Mouse (Mus musculus): ENCODE measurements around the gene Hilpda. TPM values are rescaled to one million over a fixed set of nuclear protein-coding genes. Genes with fewer than 3 reads are reported as not detected.

Hilpda gene
- total and polyA plus RNA-seq, 2 experiments from 2014 or later = 21.2 to 24.2 TPM

DNA sequence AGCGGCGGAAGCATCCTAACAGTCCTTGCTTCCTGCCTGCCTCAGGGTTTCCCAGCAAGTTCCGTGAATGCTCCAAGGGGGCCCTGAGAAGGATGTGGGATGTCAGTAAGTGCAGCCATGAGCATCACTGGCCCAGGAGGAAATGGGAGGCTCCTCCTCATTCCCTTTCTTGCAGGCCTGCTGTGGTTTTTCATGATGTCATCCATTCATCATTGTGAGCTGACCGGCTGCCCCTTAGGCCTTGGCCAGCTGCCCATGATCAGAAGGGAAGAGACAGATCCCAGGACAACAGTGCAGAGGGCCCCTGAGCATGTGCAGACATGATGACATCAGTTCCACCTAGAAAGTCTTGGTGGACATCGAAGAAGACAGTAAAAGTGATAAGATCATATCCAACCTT is 46.6 kb downstream of the Hilpda start, which contains the start of gene Fam71f1:
TSS of gene Fam71f1 (plus strand) at position 262 of the 400 bp plus-strand sequence.
- Histone ChIP-seq H3K9ac (replicated peaks; ENCODE audit: low read length, poor library complexity, severe bottlenecking) (no peak within 1 kb of the TSS), H3K4me2 (ENCODE audit: low read depth, low read length, poor library complexity, severe bottlenecking) (no peak within 1 kb of the TSS)
- no peak for DNase-seq (ENCODE audit: low spot score)

DNA sequence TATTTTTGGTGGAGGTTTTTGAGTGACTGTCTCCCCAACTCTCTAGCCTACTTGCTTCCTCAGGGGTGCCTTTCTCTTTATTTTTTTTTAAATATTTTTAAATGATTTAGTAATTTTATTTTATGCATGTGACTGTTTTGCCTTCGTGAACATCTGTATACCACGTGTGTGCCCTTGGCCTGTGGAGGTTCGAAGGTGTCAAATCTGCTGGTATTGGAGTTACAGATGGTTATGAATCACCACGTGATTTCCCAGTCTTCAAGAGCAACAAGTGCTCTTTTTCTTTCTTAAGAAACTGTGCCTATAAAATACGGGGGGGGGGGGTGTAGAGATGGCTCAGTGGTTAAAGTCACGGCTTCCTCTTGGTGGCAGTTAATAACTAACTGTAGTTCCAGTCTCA is 49.3 kb downstream of the Hilpda start:
- no peaks in the 10 kb centered on the region for H3K36me3 ChIP-seq (ENCODE audit: insufficient read depth, low read length)
- no peaks in the 10 kb centered on the region for H3K4me1 ChIP-seq (ENCODE audit: insufficient read depth, low read length)
- no peak overlapping the region for H3K27ac ChIP-seq (ENCODE audit: low read depth, low read length)
- H3K4me2 ChIP-seq (ENCODE audit: low read depth, low read length, poor library complexity, severe bottlenecking) = no peak overlapping the region
- H3K9me3 ChIP-seq (ENCODE audit: low read length) = no peaks in the 10 kb centered on the region
- no peak overlapping the region for H3K4me3 ChIP-seq (ENCODE audit: low read depth, low read length)
- no peak for ATAC-seq (ENCODE audit: low FRiP score)
- 91% methylated on average over 6 of the region's 6 CpGs for WGBS
- no peak for DNase-seq (ENCODE audit: low spot score)
- H3K27me3 ChIP-seq (ENCODE audit: insufficient read depth, low read length) = no peaks in the 10 kb centered on the region
- no peak overlapping the region for H3K9ac ChIP-seq (replicated peaks; ENCODE audit: low read length, poor library complexity, severe bottlenecking)
- TF ChIP-seq CTCF (IDR thresholded peaks at IDR 0.05) = no peak

More for the DNA sequence above, 46.6 kb downstream of the Hilpda start, which contains the start of gene Fam71f1:
- Histone ChIP-seq H3K27me3 (ENCODE audit: insufficient read depth, low read length) (no peaks in the 10 kb centered on the region), H3K4me3 (ENCODE audit: low read depth, low read length) (no peak within 1 kb of the TSS), H3K9me3 (ENCODE audit: low read length) (no peaks in the 10 kb centered on the region), H3K27ac (ENCODE audit: low read depth, low read length) (no peak within 1 kb of the TSS), H3K4me1 (ENCODE audit: insufficient read depth, low read length) (no peaks in the 10 kb centered on the region), H3K36me3 (ENCODE audit: insufficient read depth, low read length) (no peaks in the 10 kb centered on the region)
- TF ChIP-seq CTCF (IDR thresholded peaks at IDR 0.05) = no peak
- no peak for ATAC-seq (ENCODE audit: low FRiP score)
- WGBS = 78% methylated on average over 5 of the region's 5 CpGs

DNA sequence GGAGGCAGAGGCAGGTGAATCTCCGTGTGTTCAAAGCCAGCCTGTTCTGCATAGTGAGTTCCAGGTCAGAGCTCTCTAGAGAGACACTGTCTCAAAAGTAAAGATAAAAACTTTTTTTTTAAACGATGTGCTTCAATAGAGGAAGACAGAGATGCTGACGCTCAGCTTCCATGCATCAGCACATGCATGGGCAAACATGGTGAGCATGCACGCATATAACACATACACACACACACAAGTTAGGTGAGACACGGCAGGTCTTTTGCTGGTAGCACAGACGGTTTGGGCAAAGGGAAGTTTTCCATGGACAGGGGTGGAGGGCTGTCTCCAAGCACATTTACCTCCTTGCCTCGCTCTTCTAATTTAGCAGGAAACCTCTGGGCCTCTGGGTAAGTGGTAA is 49.9 kb downstream of the Hilpda start:
- Histone ChIP-seq H3K4me2 (ENCODE audit: low read depth, low read length, poor library complexity, severe bottlenecking) (no peak overlapping the region), H3K27ac (ENCODE audit: low read depth, low read length) (no peak overlapping the region), H3K9me3 (ENCODE audit: low read length) (no peaks in the 10 kb centered on the region), H3K9ac (replicated peaks; ENCODE audit: low read length, poor library complexity, severe bottlenecking) (no peak overlapping the region), H3K4me1 (ENCODE audit: insufficient read depth, low read length) (no peaks in the 10 kb centered on the region), H3K27me3 (ENCODE audit: insufficient read depth, low read length) (no peaks in the 10 kb centered on the region), H3K4me3 (ENCODE audit: low read depth, low read length) (no peak overlapping the region), H3K36me3 (ENCODE audit: insufficient read depth, low read length) (no peaks in the 10 kb centered on the region)
- ATAC-seq (ENCODE audit: low FRiP score) (no peak), DNase-seq (ENCODE audit: low spot score) (no peak)
- 96% methylated on average over 7 of the region's 7 CpGs for WGBS
- no peak for TF ChIP-seq CTCF (IDR thresholded peaks at IDR 0.05)

DNA sequence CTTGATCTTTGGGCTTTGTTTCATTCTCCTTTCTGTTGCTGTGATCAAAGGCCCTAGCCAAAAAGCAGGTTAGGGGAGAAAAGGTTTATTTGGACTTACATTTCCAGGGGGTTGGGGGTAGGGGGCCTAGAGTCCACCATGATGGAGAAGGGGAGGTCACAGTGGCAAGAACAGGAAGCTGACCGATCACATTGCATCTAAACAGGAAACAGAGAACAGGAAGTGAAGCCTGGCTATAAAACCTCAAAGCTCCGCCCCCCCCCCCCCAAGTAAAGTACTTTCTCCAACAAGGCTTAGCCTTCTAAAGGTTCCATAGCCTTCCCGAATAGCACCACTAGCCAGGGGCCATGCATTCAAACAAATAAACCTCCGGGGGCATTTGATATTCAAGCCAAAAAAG is 50.4 kb downstream of the Hilpda start:
- Histone ChIP-seq H3K9ac (replicated peaks; ENCODE audit: low read length, poor library complexity, severe bottlenecking) (no peak overlapping the region), H3K4me1 (ENCODE audit: insufficient read depth, low read length) (no peaks in the 10 kb centered on the region), H3K4me3 (ENCODE audit: low read depth, low read length) (no peak overlapping the region), H3K36me3 (ENCODE audit: insufficient read depth, low read length) (no peaks in the 10 kb centered on the region), H3K27ac (ENCODE audit: low read depth, low read length) (no peak overlapping the region), H3K27me3 (ENCODE audit: insufficient read depth, low read length) (no peaks in the 10 kb centered on the region), H3K4me2 (ENCODE audit: low read depth, low read length, poor library complexity, severe bottlenecking) (no peak overlapping the region), H3K9me3 (ENCODE audit: low read length) (no peaks in the 10 kb centered on the region)
- ATAC-seq (ENCODE audit: low FRiP score) = no peak
- no peak for TF ChIP-seq CTCF (IDR thresholded peaks at IDR 0.05)
- no peak for DNase-seq (ENCODE audit: low spot score)
- 81% methylated on average over 4 of the region's 4 CpGs for WGBS

Other genes starting within 250 kb of the Hilpda start
- not detected in 2 replicates for gene Lep, start 212.3 kb upstream of the Hilpda start, total RNA-seq (2014; rRNA removed)
- gene Lep, start 212.3 kb upstream of the Hilpda start, polyA plus RNA-seq (2015; fragmentation: Nextera tagmentation; extraction: Ambion mirVana) = not detected in 2 replicates
- 17.8 and 25.2 TPM in 2 replicates for gene Rbm28, start 107.5 kb upstream of the Hilpda start, total RNA-seq (2014; rRNA removed)
- 18.8 and 20.9 TPM in 2 replicates for gene Rbm28, start 107.5 kb upstream of the Hilpda start, polyA plus RNA-seq (2015; fragmentation: Nextera tagmentation; extraction: Ambion mirVana)
- gene Prrt4, start 92.9 kb upstream of the Hilpda start, total RNA-seq (2014; rRNA removed) = 31.9 and 40.2 TPM in 2 replicates
- gene Prrt4, start 92.9 kb upstream of the Hilpda start, polyA plus RNA-seq (2015; fragmentation: Nextera tagmentation; extraction: Ambion mirVana) = 15.4 and 16.6 TPM in 2 replicates
- 35.6 and 37.5 TPM in 2 replicates for gene Impdh1, start 56.1 kb upstream of the Hilpda start, total RNA-seq (2014; rRNA removed)
- 60.6 and 62.1 TPM in 2 replicates for gene Impdh1, start 56.1 kb upstream of the Hilpda start, polyA plus RNA-seq (2015; fragmentation: Nextera tagmentation; extraction: Ambion mirVana)
- 0.44 and 0.52 TPM in 2 replicates for gene Fam71f2, start 7.1 kb downstream of the Hilpda start, total RNA-seq (2014; rRNA removed)
- gene Fam71f2, start 7.1 kb downstream of the Hilpda start, polyA plus RNA-seq (2015; fragmentation: Nextera tagmentation; extraction: Ambion mirVana) = 0.52 and 0.58 TPM in 2 replicates
- gene Fam71f1, start 46.7 kb downstream of the Hilpda start, total RNA-seq (2014; rRNA removed) = not detected in 2 replicates
- not detected in 2 replicates for gene Fam71f1, start 46.7 kb downstream of the Hilpda start, polyA plus RNA-seq (2015; fragmentation: Nextera tagmentation; extraction: Ambion mirVana)
- 124 and 142 TPM in 2 replicates for gene Calu, start 75.6 kb downstream of the Hilpda start, total RNA-seq (2014; rRNA removed)
- 124 and 131 TPM in 2 replicates for gene Calu, start 75.6 kb downstream of the Hilpda start, polyA plus RNA-seq (2015; fragmentation: Nextera tagmentation; extraction: Ambion mirVana)
- gene Opn1sw, start 116.0 kb downstream of the Hilpda start, total RNA-seq (2014; rRNA removed) = 0.11 and 0.14 TPM in 2 replicates
- gene Opn1sw, start 116.0 kb downstream of the Hilpda start, polyA plus RNA-seq (2015; fragmentation: Nextera tagmentation; extraction: Ambion mirVana) = 0.15 and 0.56 TPM in 2 replicates
- 54.4 and 77.6 TPM in 2 replicates for gene Ccdc136, start 123.8 kb downstream of the Hilpda start, total RNA-seq (2014; rRNA removed)
- gene Ccdc136, start 123.8 kb downstream of the Hilpda start, polyA plus RNA-seq (2015; fragmentation: Nextera tagmentation; extraction: Ambion mirVana) = 50.8 and 51.9 TPM in 2 replicates
- gene Flnc, start 160.8 kb downstream of the Hilpda start, total RNA-seq (2014; rRNA removed) = 11.1 and 12.0 TPM in 2 replicates
- gene Flnc, start 160.8 kb downstream of the Hilpda start, polyA plus RNA-seq (2015; fragmentation: Nextera tagmentation; extraction: Ambion mirVana) = 1.2 and 1.4 TPM in 2 replicates
- gene Atp6v1f, start 195.2 kb downstream of the Hilpda start, total RNA-seq (2014; rRNA removed) = 262 and 302 TPM in 2 replicates
- gene Atp6v1f, start 195.2 kb downstream of the Hilpda start, polyA plus RNA-seq (2015; fragmentation: Nextera tagmentation; extraction: Ambion mirVana) = 361 and 388 TPM in 2 replicates
- 2.6 TPM in 1 of 2 replicates, not detected in the other for gene Atp6v1fnb, start 198.9 kb downstream of the Hilpda start, total RNA-seq (2014; rRNA removed)
- gene Atp6v1fnb, start 198.9 kb downstream of the Hilpda start, polyA plus RNA-seq (2015; fragmentation: Nextera tagmentation; extraction: Ambion mirVana) = 0.32 and 0.72 TPM in 2 replicates
- 16.3 and 27.0 TPM in 2 replicates for gene Kcp, start 235.5 kb downstream of the Hilpda start, total RNA-seq (2014; rRNA removed)
- gene Kcp, start 235.5 kb downstream of the Hilpda start, polyA plus RNA-seq (2015; fragmentation: Nextera tagmentation; extraction: Ambion mirVana) = 8.9 and 9.0 TPM in 2 replicates

Measured in midbrain, postnatal 0 days (tissue).